8 mouse cellular contexts compared by ENCODE assay signal in genomic region chr16:77014321-77015211, GRCm38 (mm10). TPM values are rescaled to one million over a fixed set of nuclear protein-coding genes. Genes with fewer than 3 reads are reported as not detected.
A peak's percentile ranks its signal among the peaks of the same experiment; 100 is the strongest.
DNase-seq lines count a peak whose midpoint lies in the region; ATAC-seq and TF ChIP-seq lines count a peak whose summit lies in the region.

No protein-coding gene starts in this region.

- TF ChIP-seq POLR2A in bone marrow, adult 2 months (IDR thresholded peaks at IDR 0.05; ENCODE audit: borderline replicate concordance, control insufficient read depth, low read depth, low read length): no peak

- WGBS in bone marrow, adult 2 months: 2% methylated on average over 17 of the region's 17 CpGs
- WGBS in hindbrain, embryonic 11.5 days: 2% methylated on average over 17 of the region's 17 CpGs
- 3% methylated on average over 17 of the region's 17 CpGs for WGBS in midbrain, embryonic 12.5 days

- peak overlapping the region; percentile 81 for H3K9ac ChIP-seq in hindbrain, embryonic 11.5 days (ENCODE audit: low read depth, low read length)
- peak overlapping the region; percentile 76 for H3K9ac ChIP-seq in midbrain, embryonic 12.5 days (replicated peaks)

- peak overlapping the region; percentile 80 for H3K4me3 ChIP-seq in left cerebral cortex, adult 2 months
- H3K4me3 ChIP-seq in bone marrow, adult 2 months (replicated peaks; ENCODE audit: control insufficient read depth, low read depth, low read length): peak overlapping the region; percentile 87
- H3K4me3 ChIP-seq in hindbrain, embryonic 11.5 days (ENCODE audit: low read depth, low read length): peak overlapping the region; percentile 77
- peak overlapping the region; percentile 87 for H3K4me3 ChIP-seq in midbrain, embryonic 12.5 days

- no peaks in the 10 kb centered on the region for H3K9me3 ChIP-seq in hindbrain, embryonic 11.5 days (ENCODE audit: control insufficient read depth, low read length)
- no peaks in the 10 kb centered on the region for H3K9me3 ChIP-seq in midbrain, embryonic 12.5 days

- intact Hi-C loops in left cerebral cortex, adult 2 months (cut with DNase I): loop anchor here (2.0 to 5.0 kb wide), 3 partner anchors 57 to 642 kb away; partner anchors contain the start of gene Nrip1

- H3K27ac ChIP-seq in left cerebral cortex, adult 2 months: peak overlapping the region; percentile 86
- peak overlapping the region; percentile 97 for H3K27ac ChIP-seq in bone marrow, adult 2 months (ENCODE audit: control insufficient read depth, insufficient read depth, low read depth, low read length, poor library complexity)
- H3K27ac ChIP-seq in hindbrain, embryonic 11.5 days (ENCODE audit: low read depth, low read length): no peak overlapping the region
- peak overlapping the region; percentile 81; the same call in 1 of the 2 replicates for H3K27ac ChIP-seq in midbrain, embryonic 12.5 days (replicated peaks)

- no peaks in the 10 kb centered on the region for H3K36me3 ChIP-seq in hindbrain, embryonic 11.5 days (ENCODE audit: control insufficient read depth, insufficient read depth, low read length)
- H3K36me3 ChIP-seq in midbrain, embryonic 12.5 days: no peaks in the 10 kb centered on the region

- no peak for DNase-seq in left cerebral cortex, adult 2 months (ENCODE audit: extremely low spot score in 1 of 2, low spot score in 2 of 2)
- no peak for DNase-seq in left cerebral cortex, adult 8-10 months (ENCODE audit: low spot score in 2 of 2)
- DNase-seq in hindbrain, embryonic 11.5 days (ENCODE audit: low spot score): peak; percentile 37
- no peak for DNase-seq in frontal cortex, postnatal 14 days (ENCODE audit: low spot score in 2 of 2)
- DNase-seq in adrenal gland, postnatal 10 days: no peak
- DNase-seq in layer of hippocampus, adult 9-10 months (ENCODE audit: low spot score): no peak

- no peaks in the 10 kb centered on the region for H3K27me3 ChIP-seq in hindbrain, embryonic 11.5 days (ENCODE audit: control insufficient read depth, insufficient read depth, low read length)
- no peaks in the 10 kb centered on the region for H3K27me3 ChIP-seq in midbrain, embryonic 12.5 days

- peak overlapping the region; percentile 80 for H3K4me2 ChIP-seq in hindbrain, embryonic 11.5 days (replicated peaks; ENCODE audit: low read depth, low read length)
- peak overlapping the region; percentile 67 for H3K4me2 ChIP-seq in midbrain, embryonic 12.5 days (replicated peaks)

- peaks cover 2% of the 10 kb centered on the region for H3K4me1 ChIP-seq in bone marrow, adult 2 months (ENCODE audit: control insufficient read depth, insufficient read depth, low read length)
- H3K4me1 ChIP-seq in hindbrain, embryonic 11.5 days (replicated peaks; ENCODE audit: control insufficient read depth, insufficient read depth, low read length): no peaks in the 10 kb centered on the region; the same call in 1 of the 2 replicates
- peaks cover 15% of the 10 kb centered on the region for H3K4me1 ChIP-seq in midbrain, embryonic 12.5 days

- no peak for TF ChIP-seq CTCF in left cerebral cortex, adult 2 months (IDR thresholded peaks at IDR 0.05)
- TF ChIP-seq CTCF in bone marrow, adult 2 months (IDR thresholded peaks at IDR 0.05; ENCODE audit: control insufficient read depth, insufficient read depth, low read length): no peak

- ATAC-seq in hindbrain, embryonic 11.5 days (ENCODE audit: low FRiP score): no peak
- no peak for ATAC-seq in midbrain, embryonic 12.5 days (ENCODE audit: low FRiP score, low read depth)

RNA-seq across cellular contexts. Expression of gene Usp25, which starts 1.1 kb away (rescaled TPM):
- 10 to 100 TPM; 32.5 to 36.6 TPM for total RNA-seq in left cerebral cortex, adult 2 months (2021)
- total RNA-seq in left cerebral cortex, adult 8-10 months (2022): 10 to 100 TPM; 29.8 to 33.0 (median 31.8) TPM
- polyA plus RNA-seq in bone marrow, adult 2 months (2011; ENCODE audit: insufficient read depth, insufficient read length, low replicate concordance, missing spikeins): 47.0 and 54.2 TPM in 2 replicates
- 21.7 and 26.1 TPM in 2 replicates for polyA plus RNA-seq in hindbrain, embryonic 11.5 days (2014; fragmentation: Nextera tagmentation; extraction: Ambion mirVana)
- 19.9 TPM in 2 replicates for polyA plus RNA-seq in midbrain, embryonic 12.5 days (2016; fragmentation: Nextera tagmentation; extraction: Ambion mirVana)
- 10 to 100 TPM; 55.2 to 62.8 TPM for total RNA-seq in adrenal gland, postnatal 10 days (2021)
